Mouse (Mus musculus) myocyte (in vitro differentiated cells): ENCODE results near the gene Sphkap.

Source experiments
- MYOG ChIP-seq, 3 experiments: IDR thresholded peaks; one replicate each; pipeline ENCODE4 v1.6.1; 2011; ENCODE audit warnings: control low read depth in 2 of 3, low read depth in 2 of 3, mild to moderate bottlenecking in 2 of 3; ENCODE audit not compliant: insufficient read length in 2 of 3, control insufficient read depth in 1 of 3, insufficient read depth in 1 of 3
- POLR2A ChIP-seq: IDR thresholded peaks from one replicate; pipeline ENCODE4 v1.6.1; 2011; ENCODE audit warnings: low read depth, mild to moderate bottlenecking, control low read depth, moderate library complexity; ENCODE audit not compliant: insufficient read length
- USF1 ChIP-seq: IDR thresholded peaks from one replicate; pipeline ENCODE4 v1.6.1; 2011; ENCODE audit warnings: low read depth, mild to moderate bottlenecking, control low read depth, moderate library complexity

DNA sequence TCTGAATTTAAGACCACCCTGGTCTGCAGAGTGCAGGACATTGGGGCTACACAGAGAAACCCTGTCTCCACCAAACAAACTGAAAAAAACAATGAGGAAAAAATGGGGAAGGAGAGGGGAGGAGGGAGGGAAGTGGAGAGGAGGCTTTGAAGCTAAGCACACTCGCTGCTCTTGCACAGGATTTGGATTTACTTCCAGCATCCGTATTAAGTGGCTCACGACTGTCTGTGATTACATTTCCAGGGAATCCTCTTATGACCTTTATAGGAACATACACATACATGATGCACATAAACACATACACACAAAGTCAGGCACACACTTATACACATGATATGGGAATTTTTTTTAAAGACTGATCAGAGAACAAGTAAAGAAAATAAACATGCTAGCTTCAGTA lies 62.9 kb downstream of the Sphkap start:
- TF ChIP-seq USF1 (no peak), MYOG (IDR thresholded peaks at IDR 0.05; ENCODE audit: control insufficient read depth in 1 of 3, insufficient read depth in 1 of 3, insufficient read length in 2 of 3, low read depth in 2 of 3) (no peak), POLR2A (no peak)
